Mouse (Mus musculus) limb, embryonic 10.5 days (tissue): ENCODE results near the gene Fam198b. TPM values are rescaled to one million over a fixed set of nuclear protein-coding genes. Genes with fewer than 3 reads are reported as not detected.
A peak's percentile ranks its signal among the peaks of the same experiment; 100 is the strongest.

Experiments
- DNase-seq: peaks from one replicate; pipeline ENCODE4 v3.0.0-alpha.2; 2017; ENCODE audit warnings: low spot score
- H3K27ac ChIP-seq: fragments of 300-500 bp; sonication (generic); 2 replicates; pipeline ENCODE4 v1.5.1; 2016; ENCODE audit warnings: mild to moderate bottlenecking
- H3K27me3 ChIP-seq: fragments of 300-500 bp; sonication (generic); 2 replicates; pipeline ENCODE4 v1.6.1; 2016; ENCODE audit warnings: low read depth, mild to moderate bottlenecking; ENCODE audit not compliant: poor library complexity, severe bottlenecking
- H3K36me3 ChIP-seq: fragments of 300-500 bp; sonication (generic); 2 replicates; pipeline ENCODE4 v1.6.1; 2016; ENCODE audit warnings: mild to moderate bottlenecking, moderate library complexity
- H3K4me1 ChIP-seq: fragments of 300-500 bp; sonication (generic); 2 replicates; pipeline ENCODE4 v1.6.1; 2016
- H3K4me3 ChIP-seq: fragments of 300-500 bp; sonication (generic); 2 replicates; pipeline ENCODE4 v1.5.1; 2016; ENCODE audit warnings: mild to moderate bottlenecking, moderate library complexity
- H3K9me3 ChIP-seq: fragments of 300-500 bp; sonication (generic); replicated peaks from 2 replicates; pipeline ENCODE4 v1.6.1; 2016; ENCODE audit warnings: mild to moderate bottlenecking
- WGBS: fragments of 180-500 bp; shearing (Covaris S2); methylation state at CpG from one replicate; pipeline ENCODE4 v1.1.7; 2016; 5-methylcytosine and 5-hydroxymethylcytosine counted together
- polyA plus RNA-seq: library from polyadenylated mRNA; unstranded; fragments of >200 nt; fragmentation: Nextera tagmentation; extraction: Ambion mirVana; gene quantifications from 2 replicates; pipeline ENCODE4 v1.2.1, GENCODE M21; 2016

Gene Fam198b
- polyA plus RNA-seq, 1 experiment from 2014 or later, result 7.7 TPM

DNA sequence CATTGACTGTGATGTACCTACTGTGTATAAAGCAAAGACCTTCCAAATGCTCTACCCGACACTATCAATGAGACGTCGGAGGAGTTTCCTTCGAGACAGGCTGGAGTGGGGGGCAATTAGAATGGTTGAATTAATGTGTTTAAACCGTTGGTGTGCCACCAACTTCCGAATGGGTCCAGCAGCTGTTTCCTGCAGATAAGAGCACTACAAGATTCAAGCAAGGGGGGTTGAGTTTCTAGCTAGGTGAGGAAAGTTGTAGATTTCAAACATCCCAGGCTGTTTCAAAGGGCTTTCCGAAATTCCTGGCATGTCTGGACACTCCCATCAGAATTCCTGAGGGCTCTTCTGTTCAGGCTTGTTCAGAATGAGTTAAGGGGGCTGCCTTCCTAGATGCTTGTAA lies 22.9 kb downstream of the Fam198b start:
- no peaks in the 10 kb centered on the region for H3K4me1 ChIP-seq
- H3K27me3 ChIP-seq, result no peaks in the 10 kb centered on the region
- peaks cover 8% of the 10 kb centered on the region for H3K36me3 ChIP-seq
- WGBS, result 57% methylated on average over 7 of the region's 7 CpGs
- no peak for DNase-seq
- H3K9me3 ChIP-seq, result no peaks in the 10 kb centered on the region
- H3K4me3 ChIP-seq, result no peak overlapping the region
- no peak overlapping the region for H3K27ac ChIP-seq

DNA sequence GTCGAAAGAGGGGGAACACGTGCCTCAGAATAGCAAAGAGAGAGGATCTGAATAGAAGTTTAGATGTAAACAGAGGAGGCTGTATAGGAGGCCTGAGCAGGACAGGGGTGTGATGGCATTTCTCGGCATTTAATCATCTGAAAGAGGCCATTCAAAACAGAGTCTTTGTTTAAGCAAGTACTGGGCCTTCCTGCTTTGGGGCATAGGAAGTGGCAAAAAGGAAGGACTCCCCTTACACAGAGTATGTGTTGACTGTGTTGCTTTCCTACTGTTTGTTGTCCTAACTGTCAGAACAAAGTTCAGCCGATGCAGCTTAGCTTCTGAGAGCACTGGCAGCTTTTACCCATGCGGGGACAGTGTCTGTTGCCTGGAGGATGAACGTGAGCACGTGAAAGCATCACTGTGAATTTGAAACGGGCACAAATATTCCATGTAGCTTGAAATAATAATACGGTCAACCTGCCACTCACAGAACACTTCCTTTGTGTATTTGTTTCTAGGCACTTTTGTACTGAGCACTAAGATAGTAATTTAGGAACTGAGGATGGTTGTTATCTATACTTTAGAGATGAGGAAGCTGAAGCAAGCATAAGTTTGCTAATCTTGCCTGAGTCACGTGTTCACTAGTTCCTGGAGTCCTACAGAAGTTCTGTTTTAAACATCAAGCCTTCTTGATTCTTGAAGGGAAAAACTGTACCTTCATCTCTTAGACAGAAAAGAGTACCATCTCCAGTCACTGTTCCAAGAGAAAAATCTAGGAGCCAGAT lies 26.2 kb downstream of the Fam198b start:
- Histone ChIP-seq H3K27ac (no peak overlapping the region), H3K4me1 (no peaks in the 10 kb centered on the region), H3K9me3 (no peaks in the 10 kb centered on the region), H3K36me3 (peaks cover 5% of the 10 kb centered on the region; the same call in 1 of the 2 replicates), H3K4me3 (no peak overlapping the region), H3K27me3 (no peaks in the 10 kb centered on the region)
- DNase-seq, result no peak
- 81% methylated on average over 10 of the region's 10 CpGs for WGBS

DNA sequence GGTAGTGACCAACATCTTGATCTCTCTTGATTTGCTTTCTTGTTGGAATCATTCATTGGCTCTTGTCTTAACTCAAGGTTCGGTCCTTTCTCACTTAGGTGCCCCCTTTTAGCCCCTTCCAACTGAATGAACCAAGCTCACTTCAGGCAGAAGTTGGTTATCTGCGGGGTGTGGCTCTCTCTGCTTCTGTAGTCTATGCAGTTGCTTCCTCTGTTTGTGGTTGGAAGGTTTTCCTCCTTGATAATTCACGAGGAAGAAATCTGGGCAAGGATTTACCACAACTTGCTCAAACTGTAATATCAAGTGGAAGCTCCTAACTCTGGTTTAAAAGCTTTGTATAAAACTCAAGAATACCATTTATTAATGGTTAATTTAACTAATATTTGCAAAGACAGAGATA lies 26.8 kb downstream of the Fam198b start:
- H3K27ac ChIP-seq, result no peak overlapping the region
- no peak for DNase-seq
- peaks cover 5% of the 10 kb centered on the region; the same call in 1 of the 2 replicates for H3K36me3 ChIP-seq
- no peaks in the 10 kb centered on the region for H3K4me1 ChIP-seq
- H3K4me3 ChIP-seq, result no peak overlapping the region
- no peaks in the 10 kb centered on the region for H3K27me3 ChIP-seq
- WGBS, result 92% methylated on average over 3 of the region's 3 CpGs
- no peaks in the 10 kb centered on the region for H3K9me3 ChIP-seq

DNA sequence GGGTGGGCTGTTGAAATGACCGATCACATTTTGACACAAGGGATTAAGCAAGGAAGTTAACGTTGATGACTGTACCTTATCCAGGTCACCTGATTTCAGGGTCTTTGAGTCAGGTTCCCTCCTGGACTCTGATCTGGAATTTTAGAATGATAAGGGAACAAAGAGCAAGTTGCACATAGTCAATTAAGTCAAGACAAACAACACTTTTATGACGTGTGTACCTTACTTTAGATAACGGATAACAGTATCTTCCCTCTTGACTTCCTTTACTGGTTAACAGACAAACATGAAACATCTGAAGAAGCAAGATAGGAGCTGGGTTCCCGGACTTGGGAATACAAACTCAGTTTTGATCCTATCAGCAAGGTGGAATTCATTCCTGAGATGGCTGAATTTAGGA lies 29.7 kb downstream of the Fam198b start:
- DNase-seq, result no peak
- H3K27me3 ChIP-seq, result no peaks in the 10 kb centered on the region
- WGBS, result 83% methylated on average over 5 of the region's 5 CpGs
- no peak overlapping the region for H3K27ac ChIP-seq
- H3K9me3 ChIP-seq, result no peaks in the 10 kb centered on the region
- H3K4me3 ChIP-seq, result no peak overlapping the region
- H3K4me1 ChIP-seq, result no peaks in the 10 kb centered on the region
- peaks cover 4% of the 10 kb centered on the region; the same call in 1 of the 2 replicates for H3K36me3 ChIP-seq

DNA sequence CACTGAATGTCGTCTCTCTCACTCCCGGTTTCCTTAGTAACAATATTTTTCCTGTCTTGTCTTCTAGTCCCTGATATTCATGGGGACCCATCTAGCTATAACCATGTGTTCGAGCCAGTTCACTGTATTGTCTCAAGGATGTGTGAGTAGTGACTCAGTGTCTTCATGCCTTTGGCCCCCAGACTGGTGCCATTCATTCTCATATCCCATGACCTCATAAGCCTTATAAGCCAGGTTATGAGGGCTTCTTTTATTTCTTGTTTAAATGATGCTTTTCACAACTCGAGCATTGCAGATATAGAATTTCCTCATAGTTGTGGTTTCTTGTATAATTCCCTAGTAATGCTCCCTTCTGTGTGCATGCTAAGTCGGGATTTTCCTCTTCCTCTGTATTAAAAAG lies 31.9 kb downstream of the Fam198b start:
- Histone ChIP-seq H3K9me3 (no peaks in the 10 kb centered on the region), H3K36me3 (no peaks in the 10 kb centered on the region), H3K4me1 (peaks cover 7% of the 10 kb centered on the region; the same call in 1 of the 2 replicates), H3K4me3 (no peak overlapping the region), H3K27ac (no peak overlapping the region), H3K27me3 (no peaks in the 10 kb centered on the region)
- 95% methylated on average over 5 of the region's 5 CpGs for WGBS
- DNase-seq, result no peak

DNA sequence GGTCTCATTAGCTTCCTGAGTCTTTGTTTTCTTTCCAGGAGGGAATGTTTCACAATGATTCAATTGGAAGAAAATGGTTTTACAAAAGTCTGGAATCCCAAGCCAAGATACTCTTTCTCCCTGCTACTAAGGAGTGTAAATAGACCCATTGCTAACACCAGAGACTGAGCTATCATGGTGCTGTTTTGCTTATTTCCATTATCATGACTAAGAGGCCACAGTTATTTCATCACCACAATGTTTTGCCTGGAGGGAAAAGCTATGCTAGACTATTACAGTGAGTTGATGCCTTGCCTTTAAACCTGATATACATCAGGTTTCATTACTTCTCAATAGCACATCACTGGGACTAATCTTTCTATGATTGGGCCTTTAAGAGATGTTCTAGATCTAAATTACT lies 34.4 kb downstream of the Fam198b start:
- DNase-seq, result no peak
- Histone ChIP-seq H3K27me3 (no peaks in the 10 kb centered on the region), H3K27ac (no peak overlapping the region), H3K4me3 (no peak overlapping the region), H3K36me3 (no peaks in the 10 kb centered on the region), H3K9me3 (no peaks in the 10 kb centered on the region), H3K4me1 (peaks cover 13% of the 10 kb centered on the region)

DNA sequence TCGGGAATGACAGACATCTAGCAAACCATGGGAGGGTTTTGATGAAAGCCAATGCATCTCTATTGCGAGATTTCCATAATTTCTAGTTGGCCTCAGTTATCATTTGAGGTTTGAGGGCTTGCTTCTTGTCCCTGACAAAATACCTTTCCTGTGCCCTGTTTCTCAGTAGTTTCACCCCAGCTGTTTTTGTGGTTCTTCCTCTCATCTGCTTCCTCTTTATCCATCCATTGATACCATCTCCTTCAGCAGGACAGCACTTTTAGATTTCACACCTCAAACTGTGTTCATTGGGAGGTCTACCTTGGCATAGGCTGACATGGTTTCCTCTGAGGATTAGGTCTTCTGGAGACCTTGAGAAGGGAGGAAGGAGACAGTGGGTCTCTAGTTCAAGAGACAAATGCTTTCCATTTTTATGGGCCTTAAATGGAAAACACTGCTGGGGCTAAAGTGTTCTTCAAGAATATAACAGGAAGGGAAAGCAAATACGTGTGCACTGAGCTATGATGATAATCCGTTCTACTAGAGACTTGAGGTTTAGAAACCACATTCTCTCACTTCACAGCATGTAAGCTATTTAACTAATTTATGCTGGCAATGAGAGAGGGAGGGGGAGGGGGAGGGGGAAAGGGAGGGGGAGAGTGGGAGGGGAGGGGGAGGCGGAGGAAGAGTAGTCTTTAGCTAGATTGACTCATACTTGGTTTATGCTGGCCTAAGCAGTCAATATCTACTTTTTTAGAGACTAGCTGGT lies 41.8 kb downstream of the Fam198b start:
- 82% methylated on average over 5 of the region's 5 CpGs for WGBS
- no peak overlapping the region for H3K27ac ChIP-seq

DNA sequence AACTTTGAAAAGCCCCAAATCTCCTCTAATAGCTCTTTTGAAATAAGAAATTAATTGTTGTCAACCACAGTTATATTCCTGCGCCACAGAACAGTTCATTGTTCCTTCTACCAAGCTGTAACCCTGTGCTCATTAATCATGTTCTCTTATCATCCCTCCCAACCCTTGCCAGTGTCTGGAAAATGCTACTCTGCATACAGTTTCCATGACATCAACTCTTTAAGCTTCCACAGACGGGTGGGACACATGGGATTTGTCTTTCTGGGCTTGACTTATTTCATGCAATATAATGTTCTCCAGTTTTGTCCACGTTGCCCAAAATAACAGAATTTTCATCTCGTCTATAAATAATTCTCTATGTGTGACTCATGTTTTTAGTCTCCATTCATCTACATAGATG lies 42.7 kb downstream of the Fam198b start:
- WGBS, result 79% methylated on average over 4 of the region's 4 CpGs
- Histone ChIP-seq H3K36me3 (no peaks in the 10 kb centered on the region), H3K27me3 (no peaks in the 10 kb centered on the region), H3K4me1 (peaks cover 6% of the 10 kb centered on the region), H3K27ac (no peak overlapping the region), H3K4me3 (no peak overlapping the region), H3K9me3 (no peaks in the 10 kb centered on the region)
- no peak for DNase-seq

More for the DNA sequence above, 41.8 kb downstream of the Fam198b start:
- no peaks in the 10 kb centered on the region for H3K27me3 ChIP-seq
- DNase-seq, result no peak
- no peaks in the 10 kb centered on the region for H3K36me3 ChIP-seq
- H3K4me3 ChIP-seq, result no peak overlapping the region
- peaks cover 6% of the 10 kb centered on the region for H3K4me1 ChIP-seq
- H3K9me3 ChIP-seq, result no peaks in the 10 kb centered on the region

DNA sequence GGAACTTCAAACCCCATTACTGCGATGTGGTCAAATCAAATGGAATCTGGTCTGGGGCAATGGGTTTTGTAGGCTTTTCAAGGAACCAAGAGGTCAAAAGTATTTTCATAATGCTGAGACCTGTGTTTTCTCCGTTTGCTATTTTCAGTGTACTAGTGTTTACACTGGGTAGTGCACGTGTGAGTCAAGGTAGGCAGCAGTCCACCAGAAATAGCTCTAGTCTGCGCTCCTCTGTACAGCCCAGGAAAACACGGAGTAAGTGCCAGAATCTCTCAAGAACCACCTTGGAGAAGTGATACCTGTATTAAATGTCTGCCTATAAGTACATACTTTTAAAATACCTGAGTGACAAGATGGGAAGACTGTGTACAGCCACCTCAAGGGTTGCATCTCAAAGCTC lies 44.1 kb downstream of the Fam198b start:
- Histone ChIP-seq H3K4me3 (no peak overlapping the region), H3K36me3 (no peaks in the 10 kb centered on the region), H3K27me3 (no peaks in the 10 kb centered on the region), H3K4me1 (no peaks in the 10 kb centered on the region; the same call in 1 of the 2 replicates), H3K27ac (no peak overlapping the region), H3K9me3 (no peaks in the 10 kb centered on the region)
- WGBS, result 90% methylated on average over 5 of the region's 5 CpGs
- no peak for DNase-seq

DNA sequence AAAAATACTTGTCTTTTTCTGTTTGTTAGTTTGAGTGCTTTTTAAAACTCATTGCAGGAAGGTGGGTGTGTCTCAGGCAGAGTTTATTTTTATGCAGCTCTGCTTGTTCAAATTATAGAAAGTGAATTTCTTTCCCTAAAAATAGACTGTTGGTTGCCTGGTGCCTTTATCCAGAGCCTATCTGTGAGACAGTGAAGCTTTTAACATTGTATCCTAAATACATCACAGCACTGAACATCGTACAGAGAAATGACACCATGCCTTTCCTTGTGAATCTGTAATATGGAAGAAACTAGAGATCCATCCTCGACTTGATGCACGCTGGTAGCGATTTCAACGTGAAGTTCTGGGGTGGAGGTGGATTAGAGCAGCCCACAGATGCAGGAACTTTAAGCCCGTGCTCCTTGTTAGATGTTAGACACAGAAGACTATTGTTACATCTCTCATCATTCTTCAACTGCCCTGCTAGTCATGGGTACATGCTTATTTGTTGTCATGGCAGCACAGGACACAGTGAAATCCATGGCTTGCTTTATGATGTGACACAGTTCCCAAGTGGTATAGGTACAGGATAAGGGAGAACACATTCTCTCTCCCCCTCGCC lies 45.9 kb downstream of the Fam198b start:
- Histone ChIP-seq H3K4me1 (no peaks in the 10 kb centered on the region; the same call in 1 of the 2 replicates), H3K27ac (no peak overlapping the region), H3K4me3 (no peak overlapping the region), H3K27me3 (no peaks in the 10 kb centered on the region), H3K36me3 (no peaks in the 10 kb centered on the region), H3K9me3 (no peaks in the 10 kb centered on the region)
- WGBS, result 64% methylated on average over 7 of the region's 7 CpGs
- no peak for DNase-seq

DNA sequence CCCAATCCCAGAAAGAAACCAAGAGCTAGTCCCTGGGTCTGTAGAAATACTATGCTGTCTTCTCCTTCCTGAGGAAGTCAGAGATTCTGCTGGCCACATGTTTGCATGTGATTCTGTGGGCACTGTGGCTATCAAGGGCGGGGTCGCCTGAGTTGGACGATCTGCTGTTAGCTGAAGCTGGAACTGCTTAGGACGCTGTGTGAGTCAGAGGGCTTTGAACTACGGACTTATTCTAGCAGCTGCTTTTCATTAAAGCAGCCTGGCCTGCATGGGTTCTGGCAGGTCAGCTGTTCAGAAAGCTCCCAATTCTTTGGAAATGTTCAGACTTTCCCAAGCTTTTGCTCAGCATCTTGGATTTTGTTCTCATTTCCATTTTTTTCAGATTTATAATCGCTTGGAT lies 51.9 kb downstream of the Fam198b start:
- peak; percentile 63 for DNase-seq
- Histone ChIP-seq H3K27me3 (no peaks in the 10 kb centered on the region), H3K27ac (peak overlapping the region; percentile 73), H3K4me3 (no peak overlapping the region), H3K4me1 (peaks cover 23% of the 10 kb centered on the region), H3K36me3 (no peaks in the 10 kb centered on the region; the same call in 1 of the 2 replicates), H3K9me3 (no peaks in the 10 kb centered on the region)
- 30% methylated on average over 6 of the region's 6 CpGs for WGBS

DNA sequence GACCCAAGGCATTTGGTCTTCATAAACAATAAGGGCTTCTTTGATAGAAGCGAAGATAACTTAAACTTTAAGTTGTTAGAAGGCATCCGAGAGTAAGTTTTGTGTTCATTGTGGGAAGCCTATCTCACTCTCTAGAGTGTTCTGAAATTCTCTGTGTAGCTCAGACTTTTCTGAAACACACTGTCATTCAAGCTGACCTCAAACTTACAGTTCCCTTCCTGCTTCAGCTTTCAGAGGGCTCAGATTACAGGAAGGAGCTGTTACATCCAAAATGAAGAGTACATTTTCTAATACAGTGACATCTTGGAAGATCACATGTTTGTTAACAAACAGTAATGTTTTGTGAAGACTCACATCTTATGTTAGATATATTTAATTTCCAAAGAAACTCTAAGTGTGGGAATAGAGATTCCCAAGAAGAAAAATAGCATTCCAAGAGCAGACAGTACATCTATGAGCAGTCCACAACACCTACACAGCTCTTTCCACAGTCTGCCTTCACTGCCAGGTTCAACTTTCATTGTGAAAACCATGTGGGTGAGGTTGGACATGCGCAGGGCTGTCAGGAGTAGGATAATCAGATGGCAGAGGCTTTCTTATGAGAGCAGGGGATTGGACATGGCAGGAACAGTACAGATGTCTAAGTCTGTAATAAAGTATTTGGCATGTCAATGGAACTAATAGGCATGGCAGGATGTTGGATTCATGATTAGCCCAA lies 52.6 kb downstream of the Fam198b start:
- 75% methylated on average over 3 of the region's 3 CpGs for WGBS
- H3K27ac ChIP-seq, result peak overlapping the region; percentile 73

More for the DNA sequence above, 52.6 kb downstream of the Fam198b start:
- Histone ChIP-seq H3K27me3 (no peaks in the 10 kb centered on the region), H3K4me3 (no peak overlapping the region), H3K4me1 (peaks cover 23% of the 10 kb centered on the region), H3K36me3 (peaks cover 4% of the 10 kb centered on the region), H3K9me3 (no peaks in the 10 kb centered on the region)
- no peak for DNase-seq
